Mouse (Mus musculus) CD4-positive, CD25-positive, alpha-beta regulatory T cell, adult 9 weeks (primary cell): ENCODE data around the gene Polr1e. TPM values are rescaled to one million over a fixed set of nuclear protein-coding genes. Genes with fewer than 3 reads are reported as not detected.

ENCODE experiments used
- polyA plus RNA-seq: library from polyadenylated mRNA; unstranded; fragments of 100-300 nt; shearing (Covaris generic); gene quantifications from one replicate; pipeline ENCODE4 v1.2.1, GENCODE M21; 2017

Polr1e gene
- 68.3 TPM for polyA plus RNA-seq

DNA sequence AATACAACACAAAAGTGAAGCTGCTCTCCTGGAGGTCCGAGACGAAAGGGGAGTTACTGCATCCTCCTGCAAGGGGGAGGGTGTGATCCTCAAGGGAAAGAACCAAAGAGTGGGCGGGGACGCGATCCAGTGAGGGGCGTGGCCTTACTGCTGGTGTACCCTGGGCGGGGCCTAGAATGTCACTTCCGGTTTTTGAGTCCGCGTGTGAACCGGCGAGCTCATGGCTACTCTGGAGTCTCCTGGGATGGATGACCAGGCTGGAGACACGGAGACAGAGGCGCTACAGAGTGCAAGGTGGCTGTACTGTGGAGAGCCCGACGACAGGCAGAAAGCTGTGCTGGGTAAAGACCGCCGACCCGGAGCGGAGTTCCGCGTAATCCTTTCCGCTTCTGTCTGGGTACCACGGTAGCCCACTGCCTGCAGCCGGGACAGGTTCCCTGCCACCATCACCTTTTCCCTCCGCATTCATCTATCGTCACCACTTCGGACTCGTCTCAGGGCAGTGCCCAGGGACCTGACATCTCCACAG, at the start of gene Polr1e:
TSS of gene Polr1e (plus strand) at position 132 of the 529 bp plus-strand sequence.

GRCm38 (mm10) chr4:44981280-44981973, 37.0 kb upstream of the Polr1e start, which contains the start of gene Grhpr:
Gene Grhpr, plus strand, starts transcription at chr4:44981395.

GRCm38 (mm10) chr4:45012105-45012975, 6.0 kb upstream of the Polr1e start, which contains the start of gene Zbtb5:
Gene Zbtb5, minus strand, starts transcription at chr4:45012412.

DNA sequence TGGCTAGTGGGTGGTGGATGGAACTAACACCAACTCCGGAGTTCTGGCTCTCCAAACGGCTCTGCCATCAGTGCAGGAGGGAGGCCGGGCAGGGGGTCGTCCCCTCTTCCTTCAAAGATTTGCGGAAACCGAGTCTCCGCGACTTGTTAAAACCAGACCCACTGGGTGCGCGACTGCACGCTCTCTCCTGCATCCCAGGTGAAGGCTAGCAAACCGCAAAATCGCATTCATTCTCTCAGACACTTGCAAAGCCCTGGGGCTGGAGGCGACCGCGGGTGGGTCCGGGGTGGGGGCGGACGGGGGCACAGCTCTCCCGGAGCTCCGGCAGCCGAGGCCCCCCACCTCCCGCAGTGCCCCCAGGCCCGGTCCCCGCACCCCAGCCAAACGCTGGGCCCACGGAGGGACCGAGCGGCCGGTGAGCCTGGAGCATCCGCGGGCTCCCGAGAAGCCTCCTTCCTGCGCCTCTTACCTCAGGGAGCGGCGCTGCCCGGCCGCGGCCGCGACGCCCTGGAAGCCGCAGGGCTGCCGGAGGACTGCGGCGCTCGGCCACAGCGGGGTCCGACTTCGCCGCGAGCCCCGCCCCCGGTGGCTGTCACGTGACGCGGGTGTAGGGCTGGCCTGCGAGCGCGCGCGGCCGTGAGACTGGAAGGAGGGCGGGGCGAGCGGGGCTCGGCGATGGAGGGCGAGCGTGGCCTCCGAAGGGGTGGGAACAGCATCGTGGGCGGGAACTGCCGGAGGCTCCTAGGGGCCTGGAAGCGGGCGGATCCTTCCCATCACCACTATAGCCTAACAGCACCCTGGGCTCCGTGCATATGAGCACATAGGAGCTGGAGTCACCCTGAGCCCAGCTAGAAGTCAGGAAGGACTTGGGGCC, 65.9 kb downstream of the Polr1e start, which contains the start of gene Fbxo10:
TSS of gene Fbxo10 (minus strand) at position 584 of the 874 bp plus-strand sequence.

Other genes starting within 250 kb of the Polr1e start
- 40.9 TPM for gene Grhpr, start 37.2 kb upstream of the Polr1e start, polyA plus RNA-seq
- gene Zbtb5, start 6.2 kb upstream of the Polr1e start, polyA plus RNA-seq = 13.5 TPM
- gene Fbxo10, start 66.0 kb downstream of the Polr1e start, polyA plus RNA-seq = 1.3 TPM
- 189 TPM for gene Tomm5, start 89.5 kb downstream of the Polr1e start, polyA plus RNA-seq
- not detected for gene Frmpd1, start 166.3 kb downstream of the Polr1e start, polyA plus RNA-seq